Mouse (Mus musculus) midbrain, embryonic 14.5 days (tissue): ENCODE data around the gene Cacna2d1. TPM values are rescaled to one million over a fixed set of nuclear protein-coding genes. Genes with fewer than 3 reads are reported as not detected.

Source experiments
- ATAC-seq: fragments of 200-750 bp; cut with Nextera tagmentation; 2 replicates; pipeline ENCODE4 v1.8.0; 2017; ENCODE audit warnings: moderate number of reproducible peaks, moderate library complexity; ENCODE audit not compliant: low FRiP score, low TSS enrichment
- DNase-seq: peaks from one replicate; pipeline ENCODE4 v3.0.0-alpha.2; 2015
- H3K27ac ChIP-seq: fragments of 300-500 bp; sonication (generic); replicated peaks from 2 replicates; pipeline ENCODE4 v1.5.1; 2014; ENCODE audit warnings: mild to moderate bottlenecking, low read depth, low read length, moderate library complexity
- H3K27me3 ChIP-seq: fragments of 300-500 bp; sonication (generic); 2 replicates; pipeline ENCODE4 v1.6.1; 2014; ENCODE audit warnings: low read length, control low read depth, mixed read lengths; ENCODE audit not compliant: control insufficient read depth, insufficient read depth
- H3K36me3 ChIP-seq: fragments of 300-500 bp; sonication (generic); 2 replicates; pipeline ENCODE4 v1.6.1; 2014; ENCODE audit warnings: low read length, control low read depth; ENCODE audit not compliant: control insufficient read depth, insufficient read depth
- H3K4me1 ChIP-seq: fragments of 300-500 bp; sonication (generic); 2 replicates; pipeline ENCODE4 v1.6.1; 2014; ENCODE audit warnings: mild to moderate bottlenecking, antibody characterized with exemption, low read length, control low read depth; ENCODE audit not compliant: control insufficient read depth, insufficient read depth
- H3K4me2 ChIP-seq: fragments of 300-500 bp; sonication (generic); 2 replicates; pipeline ENCODE4 v1.6.1; 2014; ENCODE audit warnings: mild to moderate bottlenecking, low read length, moderate library complexity
- H3K4me3 ChIP-seq: fragments of 300-500 bp; sonication (generic); replicated peaks from 2 replicates; pipeline ENCODE4 v1.5.1; 2014; ENCODE audit warnings: low read depth, low read length
- H3K9ac ChIP-seq: fragments of 300-500 bp; sonication (generic); replicated peaks from 2 replicates; pipeline ENCODE4 v1.6.1; 2014; ENCODE audit warnings: mild to moderate bottlenecking, low read length, moderate library complexity
- H3K9me3 ChIP-seq: fragments of 300-500 bp; sonication (generic); 2 replicates; pipeline ENCODE4 v1.6.1; 2016; ENCODE audit warnings: low read length, control low read depth, mixed read lengths; ENCODE audit not compliant: control insufficient read depth
- WGBS: fragments of 180-500 bp; shearing (Covaris S2); extraction: QIAGEN DNeasy Blood & Tissue Kit; methylation state at CpG from one replicate; pipeline ENCODE4 v1.1.7; 2014; 5-methylcytosine and 5-hydroxymethylcytosine counted together
- polyA plus RNA-seq: library from polyadenylated mRNA; unstranded; fragments of >200 nt; fragmentation: Nextera tagmentation; extraction: Ambion mirVana; gene quantifications from 2 replicates; pipeline ENCODE4 v1.2.1, GENCODE M21; 2014

Gene Cacna2d1
- polyA plus RNA-seq, 1 experiment from 2014 or later, result 52.9 TPM

DNA sequence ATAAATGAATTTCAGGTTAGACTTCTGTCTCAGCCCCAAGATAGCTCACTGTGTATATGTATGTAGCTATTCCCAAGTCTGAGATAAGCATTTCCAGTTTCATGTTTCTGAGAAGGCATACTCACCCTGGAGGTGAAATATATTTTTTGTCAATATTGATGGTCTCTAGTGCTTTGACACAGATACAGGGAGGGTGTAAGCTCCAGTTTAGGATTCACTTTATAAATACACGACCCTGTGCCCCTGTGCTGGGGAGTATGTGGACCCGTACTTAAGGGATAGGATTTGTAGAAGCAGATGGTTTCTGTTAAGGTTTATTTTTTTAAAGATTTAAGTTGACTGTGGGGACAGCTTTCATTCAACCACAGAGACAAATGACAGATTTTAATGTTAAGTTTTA lies 79.2 kb downstream of the Cacna2d1 start:
- no peak for ATAC-seq
- no peaks in the 10 kb centered on the region for H3K27me3 ChIP-seq
- DNase-seq, result no peak

DNA sequence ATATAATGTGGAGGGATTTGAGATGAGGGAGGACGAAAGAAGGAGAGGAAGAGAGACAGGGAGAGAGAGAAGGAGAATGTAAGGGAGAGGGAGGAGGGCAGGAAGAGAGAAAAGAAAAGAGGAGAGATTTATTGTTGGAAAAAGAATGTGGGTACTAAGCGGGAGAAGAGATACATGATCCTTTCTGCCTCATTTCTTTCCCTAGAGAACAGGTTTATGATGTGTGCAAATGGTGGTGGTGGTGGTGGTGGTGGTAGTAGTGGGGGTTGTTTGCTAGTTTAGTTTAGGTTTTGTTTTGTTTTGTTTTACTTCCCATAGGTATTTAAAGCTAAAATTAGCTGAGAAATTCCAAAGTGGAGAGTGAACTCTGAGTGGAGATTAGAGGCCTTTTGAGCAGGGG lies 79.9 kb downstream of the Cacna2d1 start:
- no peak overlapping the region for H3K4me3 ChIP-seq
- 79% methylated on average over 2 of the region's 2 CpGs for WGBS
- H3K9me3 ChIP-seq, result no peaks in the 10 kb centered on the region
- no peak overlapping the region for H3K9ac ChIP-seq
- DNase-seq (no peak), ATAC-seq (no peak)
- H3K4me1 ChIP-seq, result no peaks in the 10 kb centered on the region
- 0 out of 2 replicates have a peak, but pooled peaks cover 3% of the 10 kb centered on the region for H3K36me3 ChIP-seq
- no peak overlapping the region for H3K4me2 ChIP-seq
- H3K27ac ChIP-seq, result no peak overlapping the region
- no peaks in the 10 kb centered on the region for H3K27me3 ChIP-seq

More for the DNA sequence above, 79.2 kb downstream of the Cacna2d1 start:
- H3K27ac ChIP-seq, result no peak overlapping the region
- no peak overlapping the region for H3K4me2 ChIP-seq
- WGBS, result 76% methylated on average over 2 of the region's 2 CpGs
- H3K9ac ChIP-seq, result no peak overlapping the region
- no peaks in the 10 kb centered on the region for H3K4me1 ChIP-seq
- H3K36me3 ChIP-seq, result 0 out of 2 replicates have a peak, but pooled peaks cover 3% of the 10 kb centered on the region
- H3K4me3 ChIP-seq, result no peak overlapping the region
- H3K9me3 ChIP-seq, result no peaks in the 10 kb centered on the region

DNA sequence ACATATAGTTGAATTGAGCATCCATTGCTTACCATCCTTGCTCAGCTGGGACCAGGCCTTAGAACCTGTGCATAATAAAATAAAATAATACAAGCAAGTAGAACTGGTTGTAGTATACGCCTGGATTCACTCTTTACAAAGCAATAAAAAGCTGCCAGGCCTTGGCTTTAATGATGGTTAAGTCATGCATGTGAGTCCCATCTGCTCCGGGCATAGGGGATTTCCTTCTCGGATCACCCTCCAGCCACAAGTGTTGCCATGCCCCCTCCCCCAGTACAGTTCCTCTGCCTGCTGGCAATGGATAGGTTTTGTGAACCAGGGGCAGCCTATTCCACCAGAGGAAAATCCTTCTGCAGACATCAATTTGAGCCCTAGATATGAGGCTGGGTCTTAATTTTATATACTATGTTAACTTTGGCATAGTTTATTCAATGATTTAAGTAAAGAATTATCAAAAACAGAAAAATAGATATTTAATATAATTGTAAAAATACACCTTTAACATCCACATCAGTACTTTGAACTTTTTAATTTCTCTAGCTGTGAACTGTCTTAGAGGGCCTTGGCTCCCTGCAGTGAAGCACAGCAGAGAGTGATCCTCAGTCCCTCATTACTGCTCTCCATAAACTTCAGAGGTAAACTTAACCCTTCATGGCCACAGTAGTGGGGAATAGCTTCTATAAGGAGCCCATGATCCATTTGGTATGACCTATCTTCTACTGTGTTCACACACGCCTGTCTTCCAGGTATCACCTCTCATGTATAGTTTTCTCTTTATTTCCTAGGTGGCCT lies 90.3 kb downstream of the Cacna2d1 start:
- Histone ChIP-seq H3K27ac (no peak overlapping the region), H3K4me2 (no peak overlapping the region), H3K4me1 (peaks cover 7% of the 10 kb centered on the region; the same call in 1 of the 2 replicates), H3K9me3 (no peaks in the 10 kb centered on the region), H3K4me3 (no peak overlapping the region), H3K36me3 (no peaks in the 10 kb centered on the region), H3K9ac (no peak overlapping the region), H3K27me3 (no peaks in the 10 kb centered on the region)
- peak; percentile 50; the same call in 1 of the 2 replicates for ATAC-seq
- WGBS, result 38% methylated on average over 4 of the region's 4 CpGs
- peak; percentile 53 for DNase-seq

DNA sequence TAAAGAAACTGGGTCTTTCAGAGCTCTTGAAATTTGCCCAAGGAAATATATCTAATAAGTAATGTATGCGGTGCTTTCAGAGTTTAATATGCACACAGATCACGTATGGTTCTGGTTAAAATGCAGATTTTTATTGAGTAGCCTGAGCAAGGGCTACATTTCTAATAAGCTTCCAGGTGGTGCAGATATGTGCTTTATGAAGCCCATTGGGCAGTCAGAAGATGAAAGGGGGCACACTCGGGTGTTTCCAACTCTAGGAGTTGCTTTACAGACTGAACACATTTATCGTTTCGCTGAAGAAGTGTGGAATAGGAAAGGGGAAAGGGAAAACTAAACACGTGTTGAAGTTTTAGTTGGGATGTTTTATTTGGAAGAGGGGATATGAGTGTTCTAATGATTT lies 94.4 kb downstream of the Cacna2d1 start:
- Histone ChIP-seq H3K9me3 (no peaks in the 10 kb centered on the region), H3K4me2 (no peak overlapping the region), H3K27me3 (no peaks in the 10 kb centered on the region), H3K4me3 (no peak overlapping the region), H3K9ac (no peak overlapping the region), H3K27ac (no peak overlapping the region), H3K4me1 (peaks cover 7% of the 10 kb centered on the region; the same call in 1 of the 2 replicates), H3K36me3 (no peaks in the 10 kb centered on the region)
- no peak for ATAC-seq
- WGBS, result 61% methylated on average over 6 of the region's 6 CpGs
- peak; percentile 29 for DNase-seq

DNA sequence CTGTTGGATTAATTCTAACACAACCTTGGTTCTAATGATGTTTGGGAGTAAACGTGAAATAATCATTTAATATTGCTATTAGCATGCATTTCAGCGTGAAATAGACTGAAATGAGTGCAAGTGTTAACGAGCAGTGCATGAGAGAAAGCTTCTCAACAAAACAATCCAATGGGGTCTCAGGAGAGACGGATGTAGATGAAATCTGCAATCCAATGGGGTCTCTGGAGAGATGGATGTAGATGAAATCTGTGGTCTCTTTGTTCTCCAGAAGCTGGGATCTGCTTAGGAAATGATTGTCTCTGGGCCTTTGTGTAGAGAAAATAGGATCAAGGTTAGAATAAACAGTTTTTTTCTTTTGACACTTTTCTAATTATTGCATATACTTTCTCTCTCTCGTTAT lies 95.0 kb downstream of the Cacna2d1 start:
- 24% methylated on average over 5 of the region's 5 CpGs for WGBS
- H3K27ac ChIP-seq, result peak overlapping the region; percentile 63

DNA sequence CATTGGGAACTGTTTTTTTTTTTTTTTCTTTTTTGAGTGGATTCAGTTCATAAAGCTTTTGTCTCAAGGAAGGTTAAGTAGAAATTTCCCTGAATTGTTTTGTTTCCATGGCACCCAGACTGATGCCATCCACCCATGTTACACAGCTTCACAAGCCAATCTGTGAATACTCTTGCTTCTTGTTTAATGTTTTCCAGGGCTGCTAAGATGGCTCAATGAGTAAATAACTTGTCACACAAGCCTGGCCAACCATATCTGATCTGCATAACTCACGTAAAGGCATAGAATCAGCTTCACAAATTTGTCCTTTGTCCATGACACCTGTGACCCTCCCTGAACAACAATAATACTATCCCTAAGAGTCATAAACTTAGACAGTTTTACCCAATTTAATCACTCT lies 99.1 kb downstream of the Cacna2d1 start:
- Histone ChIP-seq H3K4me3 (no peak overlapping the region), H3K9ac (no peak overlapping the region), H3K27ac (no peak overlapping the region), H3K27me3 (no peaks in the 10 kb centered on the region), H3K9me3 (no peaks in the 10 kb centered on the region), H3K4me2 (no peak overlapping the region), H3K4me1 (peaks cover 7% of the 10 kb centered on the region; the same call in 1 of the 2 replicates), H3K36me3 (no peaks in the 10 kb centered on the region)
- DNase-seq (no peak), ATAC-seq (no peak)
- WGBS, result 41% methylated on average over 1 of the region's 1 CpGs

More for the DNA sequence above, 95.0 kb downstream of the Cacna2d1 start:
- ATAC-seq, result no peak
- Histone ChIP-seq H3K36me3 (no peaks in the 10 kb centered on the region), H3K9ac (no peak overlapping the region), H3K27me3 (no peaks in the 10 kb centered on the region), H3K4me2 (no peak overlapping the region), H3K4me3 (no peak overlapping the region), H3K4me1 (peaks cover 7% of the 10 kb centered on the region; the same call in 1 of the 2 replicates), H3K9me3 (no peaks in the 10 kb centered on the region)
- peak; percentile 69 for DNase-seq

DNA sequence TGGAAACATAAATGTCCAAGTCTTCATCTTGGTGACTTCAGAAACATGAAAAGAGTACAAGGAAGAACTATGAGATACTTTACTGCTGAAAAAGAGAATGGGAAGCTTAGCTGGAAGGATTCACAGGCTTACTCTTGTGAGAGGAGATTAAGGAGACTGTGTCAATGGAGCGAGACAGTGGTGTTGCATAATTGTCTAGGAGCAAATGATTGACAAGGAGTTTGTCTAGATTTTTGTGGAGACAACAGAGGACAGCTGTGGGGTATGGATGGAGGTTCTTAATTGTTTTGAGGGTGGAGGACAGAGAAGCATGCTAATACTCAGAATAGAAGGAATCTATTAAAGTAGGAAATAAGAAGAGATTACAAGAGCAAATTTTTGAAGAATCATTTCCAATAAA lies 100.8 kb downstream of the Cacna2d1 start:
- Histone ChIP-seq H3K9ac (no peak overlapping the region), H3K4me2 (no peak overlapping the region), H3K4me3 (no peak overlapping the region), H3K9me3 (no peaks in the 10 kb centered on the region), H3K36me3 (no peaks in the 10 kb centered on the region), H3K4me1 (no peaks in the 10 kb centered on the region), H3K27ac (no peak overlapping the region), H3K27me3 (no peaks in the 10 kb centered on the region)
- no peak for ATAC-seq
- 2% methylated on average over 1 of the region's 1 CpGs for WGBS
- DNase-seq, result no peak

DNA sequence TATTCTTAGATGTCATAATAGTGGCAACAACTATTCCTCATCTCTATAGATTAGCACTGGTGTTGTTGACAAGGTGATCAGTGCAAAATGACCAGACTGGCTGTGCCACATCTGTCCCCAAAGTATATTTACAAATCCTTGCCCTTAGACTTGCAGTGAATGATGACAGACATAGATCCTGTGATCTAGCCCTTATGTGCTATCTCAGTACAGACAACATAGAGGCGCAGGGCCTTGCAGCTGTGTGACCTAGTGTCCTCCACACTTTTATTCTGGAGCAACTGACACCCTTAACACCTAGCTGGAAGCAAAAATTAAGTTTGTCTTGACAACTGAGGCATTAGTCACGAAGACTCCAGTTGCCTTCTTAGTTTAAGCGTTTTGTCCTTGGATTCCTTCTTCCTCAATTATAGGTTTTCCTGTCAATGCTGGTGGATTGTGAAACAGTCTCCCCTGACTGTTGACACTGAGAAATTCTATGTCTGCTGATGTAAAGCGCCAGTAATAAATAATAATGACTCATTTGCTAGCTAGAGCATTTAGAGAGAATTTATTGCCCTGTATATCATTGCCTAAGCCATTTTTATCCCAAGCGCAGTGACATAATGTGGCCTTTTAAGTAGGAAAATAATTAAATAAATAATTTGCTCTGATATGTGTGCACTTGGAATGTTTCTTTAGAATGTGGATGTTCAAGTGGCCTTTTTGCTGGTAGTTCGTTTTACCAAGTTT lies 110.8 kb downstream of the Cacna2d1 start:
- H3K9me3 ChIP-seq, result no peaks in the 10 kb centered on the region
- 93% methylated on average over 6 of the region's 6 CpGs for WGBS
- DNase-seq, result no peak
- H3K4me2 ChIP-seq, result no peak overlapping the region
- H3K36me3 ChIP-seq, result no peaks in the 10 kb centered on the region
- no peak overlapping the region for H3K9ac ChIP-seq
- H3K4me3 ChIP-seq, result no peak overlapping the region
- no peak for ATAC-seq
- 0 out of 2 replicates have a peak, but pooled peaks cover 2% of the 10 kb centered on the region for H3K4me1 ChIP-seq
- no peaks in the 10 kb centered on the region for H3K27me3 ChIP-seq
- H3K27ac ChIP-seq, result no peak overlapping the region
